8 mouse cellular contexts compared by ENCODE assay signal in the genomic region with DNA sequence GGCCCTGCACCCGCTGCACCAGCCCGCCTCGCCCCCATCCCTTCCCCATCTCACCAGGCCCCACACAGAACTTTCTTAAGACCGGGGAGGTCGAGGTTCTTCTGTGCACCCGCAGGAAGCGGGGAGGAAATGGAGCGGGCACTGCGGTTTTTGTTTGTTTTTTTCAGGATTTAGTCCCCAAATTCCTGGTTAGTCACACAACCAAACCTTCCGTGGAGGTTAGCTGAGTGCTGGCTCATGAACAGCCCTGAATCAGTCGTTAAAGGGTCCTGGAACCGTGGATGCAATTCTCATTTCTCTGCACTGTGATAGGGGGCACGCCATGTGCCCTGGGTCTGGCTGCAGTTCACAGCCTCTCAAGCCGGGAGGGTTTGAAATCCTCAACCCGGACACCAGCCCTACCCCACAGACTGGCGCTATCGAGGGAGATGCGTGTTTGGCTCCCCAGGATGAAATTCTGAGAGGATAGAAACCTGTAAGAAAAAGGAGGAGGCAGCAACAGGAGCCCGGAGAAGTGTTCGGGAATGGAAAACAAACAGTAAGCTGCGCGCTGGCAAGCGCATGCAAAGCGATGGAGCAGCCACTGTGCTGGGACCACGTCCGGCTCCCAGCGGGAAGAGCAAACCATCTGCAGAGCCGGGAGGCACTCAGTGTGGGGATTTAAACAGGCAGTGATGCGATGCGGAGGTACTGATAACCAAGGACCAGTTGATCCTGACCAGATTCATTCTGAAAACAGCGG. TPM values are rescaled to one million over a fixed set of nuclear protein-coding genes. Genes with fewer than 3 reads are reported as not detected.
DNase-seq lines count a peak whose midpoint lies in the region; ATAC-seq and TF ChIP-seq lines count a peak whose summit lies in the region.

No protein-coding gene starts in this region.

- H3K27ac ChIP-seq in heart, embryonic 11.5 days (ENCODE audit: low read depth, low read length) = no peak overlapping the region
- H3K27ac ChIP-seq in limb, embryonic 13.5 days = no peak overlapping the region
- H3K27ac ChIP-seq in small intestine, adult 2 months (ENCODE audit: insufficient read depth, low read depth, low read length) = no peak overlapping the region

- peak overlapping the region; percentile 71 for H3K4me2 ChIP-seq in heart, embryonic 11.5 days
- H3K4me2 ChIP-seq in limb, embryonic 13.5 days (replicated peaks) = peak overlapping the region; percentile 64

- peak overlapping the region; percentile 61 for H3K9ac ChIP-seq in heart, embryonic 11.5 days (ENCODE audit: low read depth, low read length)
- H3K9ac ChIP-seq in limb, embryonic 13.5 days = peak overlapping the region; percentile 60

- no peak for ATAC-seq in heart, embryonic 11.5 days (replicated peaks; ENCODE audit: insufficient number of reproducible peaks, low FRiP score, low TSS enrichment)
- 0 out of 2 replicates have a peak, but pooled peaks have one; percentile 48 for ATAC-seq in limb, embryonic 13.5 days (ENCODE audit: low FRiP score, low read depth)

- H3K4me3 ChIP-seq in heart, embryonic 11.5 days (ENCODE audit: low read depth, low read length) = peak overlapping the region; percentile 38
- H3K4me3 ChIP-seq in limb, embryonic 13.5 days = peak overlapping the region; percentile 37
- H3K4me3 ChIP-seq in small intestine, adult 2 months (ENCODE audit: low read depth, low read length) = peak overlapping the region; percentile 0; the same call in 1 of the 2 replicates

- no peak for TF ChIP-seq POLR2A in small intestine, adult 2 months (IDR thresholded peaks at IDR 0.05; ENCODE audit: low read depth, low read length)

- no peaks in the 10 kb centered on the region for H3K27me3 ChIP-seq in heart, embryonic 11.5 days (ENCODE audit: control insufficient read depth, insufficient read depth, low read length)
- no peaks in the 10 kb centered on the region for H3K27me3 ChIP-seq in limb, embryonic 13.5 days
- no peaks in the 10 kb centered on the region for H3K27me3 ChIP-seq in small intestine, adult 2 months (ENCODE audit: control insufficient read depth, insufficient read depth, low read length)

- H3K9me3 ChIP-seq in heart, embryonic 11.5 days (replicated peaks; ENCODE audit: control insufficient read depth, low read length) = peaks cover 4% of the 10 kb centered on the region; the same call in 1 of the 2 replicates
- H3K9me3 ChIP-seq in limb, embryonic 13.5 days = peaks cover 4% of the 10 kb centered on the region; the same call in 1 of the 2 replicates

- DNase-seq in lung, postnatal 10 days = peak; percentile 36
- DNase-seq in lung, postnatal 36 days = no peak
- peak; percentile 74 to 75 for DNase-seq in cerebellum, postnatal 10 days
- no peak for DNase-seq in frontal cortex, postnatal 25 days (ENCODE audit: low spot score in 2 of 2)
- no peak for DNase-seq in natural killer cell, adult 2 months (ENCODE audit: low spot score in 2 of 2)

- TF ChIP-seq CTCF in small intestine, adult 2 months (IDR thresholded peaks at IDR 0.05; ENCODE audit: extremely low read depth, insufficient read length, insufficient replicate concordance, low read depth, low read length) = no peak

- H3K36me3 ChIP-seq in heart, embryonic 11.5 days (ENCODE audit: control insufficient read depth, insufficient read depth, low read length) = peaks cover 6% of the 10 kb centered on the region; the same call in 1 of the 2 replicates
- peaks cover 23% of the 10 kb centered on the region for H3K36me3 ChIP-seq in limb, embryonic 13.5 days
- H3K36me3 ChIP-seq in small intestine, adult 2 months (ENCODE audit: control insufficient read depth, insufficient read depth, low read length) = peaks cover 11% of the 10 kb centered on the region

- H3K4me1 ChIP-seq in heart, embryonic 11.5 days (ENCODE audit: control insufficient read depth, insufficient read depth, low read length) = peaks cover 9% of the 10 kb centered on the region
- H3K4me1 ChIP-seq in limb, embryonic 13.5 days = peaks cover 11% of the 10 kb centered on the region
- peaks cover 22% of the 10 kb centered on the region for H3K4me1 ChIP-seq in small intestine, adult 2 months (ENCODE audit: control insufficient read depth, insufficient read depth, insufficient read length, low read length)

- 6% methylated on average over 31 of the region's 31 CpGs for WGBS in heart, embryonic 11.5 days (ENCODE audit: insufficient replicate concordance)
- 6% methylated on average over 31 of the region's 31 CpGs for WGBS in limb, embryonic 13.5 days
- 26% methylated on average over 31 of the region's 31 CpGs for WGBS in small intestine, adult 2 months

RNA-seq across cellular contexts. Expression of a gene that starts 4.6 kb away (rescaled TPM):
- polyA plus RNA-seq in heart, embryonic 11.5 days (2014; fragmentation: Nextera tagmentation; extraction: Ambion mirVana) = 0.26 TPM in 1 of 2 replicates, not detected in the other
- polyA plus RNA-seq in limb, embryonic 13.5 days (2015; fragmentation: Nextera tagmentation; extraction: Ambion mirVana) = 0.08 TPM in 1 of 2 replicates, not detected in the other
- 1.5 and 4.7 TPM in 2 replicates for polyA plus RNA-seq in small intestine, adult 2 months (2012; rRNA removed)

RNA-seq across cellular contexts. Expression of a gene that starts 15.8 kb away (rescaled TPM):
- 12.0 and 12.7 TPM in 2 replicates for polyA plus RNA-seq in heart, embryonic 11.5 days (2014; fragmentation: Nextera tagmentation; extraction: Ambion mirVana)
- polyA plus RNA-seq in limb, embryonic 13.5 days (2015; fragmentation: Nextera tagmentation; extraction: Ambion mirVana) = 16.1 and 17.4 TPM in 2 replicates
- 13.4 and 27.3 TPM in 2 replicates for polyA plus RNA-seq in small intestine, adult 2 months (2012; rRNA removed)

RNA-seq across cellular contexts. Expression of a gene that starts 16.0 kb away (rescaled TPM):
- polyA plus RNA-seq in heart, embryonic 11.5 days (2014; fragmentation: Nextera tagmentation; extraction: Ambion mirVana) = 1,505 and 1,518 TPM in 2 replicates
- polyA plus RNA-seq in limb, embryonic 13.5 days (2015; fragmentation: Nextera tagmentation; extraction: Ambion mirVana) = 942 TPM in 2 replicates
- 50.8 and 61.5 TPM in 2 replicates for polyA plus RNA-seq in small intestine, adult 2 months (2012; rRNA removed)

RNA-seq across cellular contexts. Expression of a gene that starts 26.5 kb away (rescaled TPM):
- polyA plus RNA-seq in heart, embryonic 11.5 days (2014; fragmentation: Nextera tagmentation; extraction: Ambion mirVana) = not detected in 2 replicates
- polyA plus RNA-seq in limb, embryonic 13.5 days (2015; fragmentation: Nextera tagmentation; extraction: Ambion mirVana) = 0.15 and 0.19 TPM in 2 replicates
- polyA plus RNA-seq in small intestine, adult 2 months (2012; rRNA removed) = 98.7 and 220 TPM in 2 replicates

RNA-seq across cellular contexts. Expression of a gene that starts 32.2 kb away (rescaled TPM):
- 163 and 177 TPM in 2 replicates for polyA plus RNA-seq in heart, embryonic 11.5 days (2014; fragmentation: Nextera tagmentation; extraction: Ambion mirVana)
- polyA plus RNA-seq in limb, embryonic 13.5 days (2015; fragmentation: Nextera tagmentation; extraction: Ambion mirVana) = 174 and 178 TPM in 2 replicates
- 42.0 and 45.8 TPM in 2 replicates for polyA plus RNA-seq in small intestine, adult 2 months (2012; rRNA removed)

Comparison
In these comparisons a context has a peak if more than half of its experiments do, and no peak if none do; other contexts are left out.
1. DNase-seq: peak in lung, postnatal 10 days (single experiment) and cerebellum, postnatal 10 days (2 of 2); none in lung, postnatal 36 days (single experiment), frontal cortex, postnatal 25 days (0 of 2) and natural killer cell, adult 2 months (0 of 2).
2. RNA of a gene that starts 16.0 kb away (polyA plus RNA-seq): 1,505 to 1,518 TPM in heart, embryonic 11.5 days and 942 TPM in limb, embryonic 13.5 days; 50.8 to 61.5 TPM in small intestine, adult 2 months; every median in the first group is over 10 times any median in the second.
3. Peak in every context shown above with its lines, with median percentiles within 50 percentile points of each other: H3K4me3 ChIP-seq.